Mouse (Mus musculus): ENCODE measurements around the gene Tcte1. TPM values are rescaled to one million over a fixed set of nuclear protein-coding genes. Genes with fewer than 3 reads are reported as not detected.

Tcte1 gene
- polyA plus RNA-seq, 1 experiment from 2014 or later = 3.0 TPM

- no peak for ATAC-seq (ENCODE audit: low FRiP score)
- WGBS = 50% methylated on average over 7 of the region's 7 CpGs
Measured at GRCm38 (mm10) chr17:45551249-45551796, 28.1 kb downstream of the Tcte1 start.

GRCm38 (mm10) chr17:45551816-45552451 lies 28.7 kb downstream of the Tcte1 start:
- Histone ChIP-seq H3K27me3 (peaks cover 38% of the 10 kb centered on the region), H3K9me3 (no peaks in the 10 kb centered on the region), H3K27ac (no peak overlapping the region), H3K4me3 (no peak overlapping the region), H3K36me3 (peaks cover 4% of the 10 kb centered on the region), H3K4me1 (replicated peaks) (peaks cover 40% of the 10 kb centered on the region), H3K9ac (no peak overlapping the region), H3K4me2 (no peak overlapping the region)
- no peak for ATAC-seq (ENCODE audit: low FRiP score)
- 6% methylated on average over 8 of the region's 8 CpGs for WGBS

More at GRCm38 (mm10) chr17:45551249-45551796, 28.1 kb downstream of the Tcte1 start:
- peaks cover 38% of the 10 kb centered on the region for H3K27me3 ChIP-seq
- H3K9ac ChIP-seq = no peak overlapping the region
- H3K27ac ChIP-seq = no peak overlapping the region
- H3K4me3 ChIP-seq = no peak overlapping the region
- H3K36me3 ChIP-seq = peaks cover 10% of the 10 kb centered on the region
- H3K4me2 ChIP-seq = no peak overlapping the region
- H3K4me1 ChIP-seq (replicated peaks) = peaks cover 38% of the 10 kb centered on the region
- H3K9me3 ChIP-seq = no peaks in the 10 kb centered on the region

GRCm38 (mm10) chr17:45553065-45553464 lies 29.8 kb downstream of the Tcte1 start:
- 89% methylated on average over 3 of the region's 3 CpGs for WGBS

GRCm38 (mm10) chr17:45554420-45554819 lies 31.2 kb downstream of the Tcte1 start:
- no peak for ATAC-seq (ENCODE audit: low FRiP score)
- Histone ChIP-seq H3K36me3 (no peaks in the 10 kb centered on the region), H3K27me3 (peaks cover 25% of the 10 kb centered on the region), H3K9me3 (no peaks in the 10 kb centered on the region), H3K4me1 (replicated peaks) (peaks cover 32% of the 10 kb centered on the region), H3K4me3 (no peak overlapping the region), H3K4me2 (no peak overlapping the region), H3K27ac (no peak overlapping the region), H3K9ac (no peak overlapping the region)
- 58% methylated on average over 1 of the region's 1 CpGs for WGBS

More at GRCm38 (mm10) chr17:45553065-45553464, 29.8 kb downstream of the Tcte1 start:
- H3K9ac ChIP-seq = no peak overlapping the region
- H3K9me3 ChIP-seq = no peaks in the 10 kb centered on the region
- no peak for ATAC-seq (ENCODE audit: low FRiP score)
- H3K36me3 ChIP-seq = no peaks in the 10 kb centered on the region
- no peak overlapping the region for H3K4me2 ChIP-seq
- no peak overlapping the region for H3K4me3 ChIP-seq
- H3K4me1 ChIP-seq (replicated peaks) = peaks cover 34% of the 10 kb centered on the region
- peaks cover 28% of the 10 kb centered on the region for H3K27me3 ChIP-seq
- no peak overlapping the region for H3K27ac ChIP-seq

GRCm38 (mm10) chr17:45555452-45556106 lies 32.3 kb downstream of the Tcte1 start, which contains the start of gene Nfkbie:
TSS of gene Nfkbie (plus strand) at chr17:45555703.
- no peaks in the 10 kb centered on the region for H3K36me3 ChIP-seq
- H3K4me2 ChIP-seq = peak within 1 kb of the TSS; percentile 96
- H3K4me3 ChIP-seq = peak within 1 kb of the TSS; percentile 58
- peaks cover 24% of the 10 kb centered on the region for H3K27me3 ChIP-seq
- no peaks in the 10 kb centered on the region for H3K9me3 ChIP-seq
- ATAC-seq (ENCODE audit: low FRiP score) = peak; percentile 63
- peaks cover 24% of the 10 kb centered on the region for H3K4me1 ChIP-seq (replicated peaks)
- 0 out of 2 replicates have a peak within 1 kb of the TSS, but pooled peaks have one; percentile 13 for H3K27ac ChIP-seq
- peak within 1 kb of the TSS; percentile 85 for H3K9ac ChIP-seq
- WGBS = under 1% methylated on average over 45 of the region's 45 CpGs

GRCm38 (mm10) chr17:45556107-45556489 lies 32.9 kb downstream of the Tcte1 start:
- WGBS = 3% methylated on average over 14 of the region's 14 CpGs
- H3K4me3 ChIP-seq = peak overlapping the region; percentile 58
- no peaks in the 10 kb centered on the region for H3K36me3 ChIP-seq
- no peaks in the 10 kb centered on the region for H3K9me3 ChIP-seq
- no peak for ATAC-seq (ENCODE audit: low FRiP score)
- peak overlapping the region; percentile 96 for H3K4me2 ChIP-seq
- peaks cover 22% of the 10 kb centered on the region for H3K27me3 ChIP-seq
- H3K27ac ChIP-seq = 0 out of 2 replicates have a peak overlapping the region, but pooled peaks have one; percentile 13
- H3K9ac ChIP-seq = peak overlapping the region; percentile 85
- peaks cover 24% of the 10 kb centered on the region for H3K4me1 ChIP-seq (replicated peaks)

- Histone ChIP-seq H3K27me3 (peaks cover 22% of the 10 kb centered on the region), H3K4me3 (peak overlapping the region; percentile 58), H3K4me2 (peak overlapping the region; percentile 96), H3K4me1 (replicated peaks) (peaks cover 24% of the 10 kb centered on the region), H3K27ac (no peak overlapping the region), H3K9ac (peak overlapping the region; percentile 85), H3K9me3 (no peaks in the 10 kb centered on the region), H3K36me3 (no peaks in the 10 kb centered on the region)
- 69% methylated on average over 3 of the region's 3 CpGs for WGBS
- no peak for ATAC-seq (ENCODE audit: low FRiP score)
Measured at GRCm38 (mm10) chr17:45556514-45557245, 33.4 kb downstream of the Tcte1 start.

- no peak overlapping the region for H3K4me2 ChIP-seq
- WGBS = 73% methylated on average over 7 of the region's 7 CpGs
Measured at GRCm38 (mm10) chr17:45557246-45557824, 34.1 kb downstream of the Tcte1 start.

GRCm38 (mm10) chr17:45557998-45558862 lies 35.0 kb downstream of the Tcte1 start:
- WGBS = 72% methylated on average over 16 of the region's 16 CpGs

More at GRCm38 (mm10) chr17:45557246-45557824, 34.1 kb downstream of the Tcte1 start:
- Histone ChIP-seq H3K27me3 (peaks cover 22% of the 10 kb centered on the region), H3K4me3 (no peak overlapping the region), H3K27ac (no peak overlapping the region), H3K4me1 (replicated peaks) (peaks cover 21% of the 10 kb centered on the region), H3K9me3 (no peaks in the 10 kb centered on the region), H3K36me3 (no peaks in the 10 kb centered on the region), H3K9ac (peak overlapping the region; percentile 43; the same call in 1 of the 2 replicates)
- no peak for ATAC-seq (ENCODE audit: low FRiP score)

GRCm38 (mm10) chr17:45559732-45560525 lies 36.7 kb downstream of the Tcte1 start:
- Histone ChIP-seq H3K4me1 (replicated peaks) (peaks cover 29% of the 10 kb centered on the region), H3K4me3 (no peak overlapping the region), H3K36me3 (no peaks in the 10 kb centered on the region), H3K27ac (no peak overlapping the region), H3K9ac (no peak overlapping the region), H3K4me2 (no peak overlapping the region), H3K9me3 (no peaks in the 10 kb centered on the region), H3K27me3 (peaks cover 10% of the 10 kb centered on the region)
- no peak for ATAC-seq (ENCODE audit: low FRiP score)
- WGBS = 89% methylated on average over 15 of the region's 15 CpGs

More at GRCm38 (mm10) chr17:45557998-45558862, 35.0 kb downstream of the Tcte1 start:
- no peak overlapping the region for H3K4me2 ChIP-seq
- no peak overlapping the region for H3K27ac ChIP-seq
- H3K9me3 ChIP-seq = no peaks in the 10 kb centered on the region
- peaks cover 21% of the 10 kb centered on the region for H3K4me1 ChIP-seq (replicated peaks)
- H3K4me3 ChIP-seq = 0 out of 2 replicates have a peak overlapping the region, but pooled peaks have one; percentile 6
- H3K36me3 ChIP-seq = no peaks in the 10 kb centered on the region
- no peak overlapping the region for H3K9ac ChIP-seq
- ATAC-seq (ENCODE audit: low FRiP score) = no peak
- peaks cover 22% of the 10 kb centered on the region for H3K27me3 ChIP-seq

Measured in hindbrain, embryonic 13.5 days (tissue).